Mouse (Mus musculus) E14TG2a.4 (cell line): ENCODE data around the gene Foxe3.

Experiments
- H3K27me3 ChIP-seq: 2 replicates; pipeline ENCODE4 v1.6.1; 2014; ENCODE audit warnings: low read length, control low read depth; ENCODE audit not compliant: insufficient read depth
- H3K36me3 ChIP-seq: 2 replicates; pipeline ENCODE4 v1.6.1; 2014; ENCODE audit warnings: low read length, control low read depth; ENCODE audit not compliant: insufficient read depth
- H3K4me1 ChIP-seq: replicated peaks from 2 replicates; pipeline ENCODE4 v1.6.1; 2014; ENCODE audit warnings: low read depth, low read length, control low read depth
- H3K4me3 ChIP-seq: replicated peaks from 2 replicates; pipeline ENCODE4 v1.5.1; 2014; ENCODE audit warnings: mild to moderate bottlenecking, low read length
- H3K9me3 ChIP-seq: 2 replicates; pipeline ENCODE4 v1.6.1; 2014; ENCODE audit warnings: low read length, control low read depth
- CTCF ChIP-seq: conservative IDR thresholded peaks from 2 replicates; pipeline ENCODE4 v1.5.1; 2014; ENCODE audit warnings: low read length
- NANOG ChIP-seq: IDR thresholded peaks from 2 replicates; pipeline ENCODE4 v1.6.1; 2014; ENCODE audit warnings: borderline replicate concordance, low read length, mixed read lengths
- POU5F1 ChIP-seq: IDR thresholded peaks from 2 replicates; pipeline ENCODE4 v1.6.1; 2014; ENCODE audit warnings: low read length, borderline replicate concordance

Foxe3 gene

DNA sequence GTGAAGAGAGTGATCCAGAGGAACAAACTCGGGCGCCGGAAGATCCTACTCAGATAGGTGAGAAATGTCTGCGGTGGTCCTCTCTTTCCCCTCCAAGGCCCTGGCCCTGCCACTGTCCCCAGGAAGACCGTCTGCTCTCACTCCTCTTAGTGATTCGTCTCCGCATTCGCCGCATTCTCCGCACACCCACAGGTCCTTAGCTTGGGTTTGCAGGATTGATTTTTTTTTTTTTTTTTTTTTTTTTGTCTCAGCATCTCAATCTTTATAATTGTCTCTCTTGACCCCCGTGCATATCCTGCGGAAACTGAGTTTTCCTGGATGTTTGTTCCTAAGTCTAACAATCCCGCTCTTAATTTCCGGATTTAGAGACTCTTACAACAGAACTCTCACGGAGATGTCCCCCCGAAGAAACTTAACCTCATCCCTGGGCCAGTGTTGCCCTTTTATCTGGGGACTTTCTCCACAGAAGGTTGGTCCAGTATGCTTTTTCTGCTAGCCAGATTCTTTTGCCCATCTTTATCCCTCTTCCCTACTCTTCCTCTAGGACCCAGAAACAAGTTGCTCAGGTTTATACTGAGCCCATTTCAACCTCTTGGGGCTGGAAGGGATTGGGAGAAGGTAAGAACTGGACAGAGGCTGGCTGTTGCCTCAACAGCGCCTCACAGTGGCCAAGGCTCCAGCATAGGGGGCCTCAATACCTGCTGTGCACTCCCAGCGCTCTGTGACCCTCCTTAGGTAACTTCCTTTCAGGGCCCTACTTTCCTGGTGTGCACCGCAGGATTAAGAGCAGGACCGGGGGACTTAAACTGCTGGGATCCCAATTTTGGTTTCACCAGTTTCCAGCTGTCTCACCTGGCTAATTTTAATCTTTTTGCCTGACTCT lies 16.0 kb downstream of the Foxe3 start:
- no peaks in the 10 kb centered on the region for H3K36me3 ChIP-seq
- no peaks in the 10 kb centered on the region for H3K9me3 ChIP-seq
- peak overlapping the region; percentile 79 for H3K4me3 ChIP-seq
- peaks cover 97% of the 10 kb centered on the region for H3K27me3 ChIP-seq
- H3K4me1 ChIP-seq: peaks cover 31% of the 10 kb centered on the region
- TF ChIP-seq CTCF (peak; percentile 77), NANOG (no peak)

DNA sequence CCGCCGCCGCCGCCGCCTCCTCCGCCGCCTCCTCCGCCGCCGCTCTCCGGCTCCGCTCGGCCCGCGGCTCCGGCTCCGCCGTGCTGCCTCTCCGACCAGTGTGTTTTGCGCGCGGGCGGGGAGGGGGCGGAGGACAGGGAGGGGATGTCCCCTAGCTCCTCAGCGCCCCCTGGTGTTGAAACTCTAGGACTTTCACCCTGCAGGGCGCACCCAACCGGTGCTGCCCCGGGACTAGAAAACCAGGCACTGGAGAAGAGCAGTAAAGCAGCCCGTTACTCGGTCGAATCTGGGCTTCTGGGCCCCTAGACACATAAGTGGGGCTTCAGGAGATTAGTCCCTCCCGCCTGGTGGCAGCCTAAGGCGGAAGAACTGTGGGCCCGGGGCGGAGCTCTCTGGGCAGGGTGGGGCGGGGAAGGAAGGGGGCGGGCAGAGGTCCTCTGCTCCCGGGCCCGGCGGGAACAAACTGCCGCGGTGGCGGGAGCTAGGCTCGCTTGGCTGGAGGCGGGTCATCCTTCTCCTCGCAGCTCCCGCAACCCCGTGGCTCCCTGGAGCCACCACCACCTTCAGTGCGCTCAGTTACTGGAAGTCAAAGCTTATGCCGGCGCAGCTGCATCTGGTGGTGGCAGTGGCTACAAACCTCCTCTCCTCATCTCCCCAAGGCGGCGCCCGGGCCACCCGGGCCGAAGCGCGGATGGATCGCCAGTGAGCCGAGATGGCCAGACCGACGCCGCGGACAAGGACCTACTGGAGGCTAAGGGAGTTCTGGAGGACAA lies 16.8 kb downstream of the Foxe3 start, which contains the start of gene Foxd2:
Foxd2 (minus strand) TSS at position 45 of the 773 bp plus-strand sequence.
- Histone ChIP-seq H3K4me1 (peaks cover 31% of the 10 kb centered on the region), H3K9me3 (no peaks in the 10 kb centered on the region), H3K4me3 (peak within 1 kb of the TSS; percentile 79), H3K27me3 (peaks cover 97% of the 10 kb centered on the region), H3K36me3 (no peaks in the 10 kb centered on the region)
- no peak for TF ChIP-seq NANOG
- TF ChIP-seq CTCF: peak; percentile 68

GRCm38 (mm10) chr4:114907951-114908828 lies 17.6 kb downstream of the Foxe3 start:
- Histone ChIP-seq H3K4me1 (peaks cover 28% of the 10 kb centered on the region), H3K4me3 (peak overlapping the region; percentile 79), H3K36me3 (no peaks in the 10 kb centered on the region), H3K9me3 (no peaks in the 10 kb centered on the region), H3K27me3 (peaks cover 97% of the 10 kb centered on the region)
- TF ChIP-seq POU5F1 (no peak), CTCF (no peak), NANOG (no peak)

- H3K27me3 ChIP-seq: peaks cover 97% of the 10 kb centered on the region
- peak overlapping the region; percentile 79; the same call in 1 of the 2 replicates for H3K4me3 ChIP-seq
- no peak for TF ChIP-seq POU5F1
- no peak for TF ChIP-seq CTCF
- TF ChIP-seq NANOG: no peak
- no peaks in the 10 kb centered on the region for H3K9me3 ChIP-seq
- H3K4me1 ChIP-seq: peaks cover 29% of the 10 kb centered on the region
- H3K36me3 ChIP-seq: no peaks in the 10 kb centered on the region
These were observed 18.5 kb downstream of the Foxe3 start for GRCm38 (mm10) chr4:114907056-114907917.

GRCm38 (mm10) chr4:114905969-114906680 lies 19.7 kb downstream of the Foxe3 start:
- Histone ChIP-seq H3K4me3 (no peak overlapping the region), H3K36me3 (no peaks in the 10 kb centered on the region), H3K27me3 (peaks cover 98% of the 10 kb centered on the region), H3K9me3 (no peaks in the 10 kb centered on the region), H3K4me1 (peaks cover 38% of the 10 kb centered on the region)
- TF ChIP-seq NANOG (no peak), CTCF (no peak), POU5F1 (no peak)

DNA sequence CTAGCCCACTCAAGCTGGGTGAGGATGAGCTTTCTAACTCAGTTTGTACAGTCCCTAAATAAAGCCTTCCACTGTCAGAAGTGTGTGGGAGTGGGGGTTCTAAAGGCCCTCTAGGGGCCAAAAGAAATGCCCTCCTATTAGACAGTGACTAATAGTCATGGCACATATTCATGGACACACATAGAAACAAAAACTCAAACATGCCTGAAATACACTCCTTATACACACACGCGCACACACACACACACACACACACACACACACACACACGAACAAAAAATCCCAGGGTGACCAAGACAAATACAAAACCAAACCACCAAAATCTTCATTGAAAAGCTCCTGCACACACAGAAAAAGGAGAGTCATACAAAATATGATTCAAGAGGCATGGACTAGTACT lies 20.3 kb downstream of the Foxe3 start:
- H3K4me1 ChIP-seq: peaks cover 45% of the 10 kb centered on the region
- peaks cover 98% of the 10 kb centered on the region for H3K27me3 ChIP-seq
- no peak overlapping the region for H3K4me3 ChIP-seq
- H3K36me3 ChIP-seq: no peaks in the 10 kb centered on the region
- H3K9me3 ChIP-seq: no peaks in the 10 kb centered on the region
- TF ChIP-seq POU5F1 (no peak), CTCF (no peak), NANOG (no peak)

GRCm38 (mm10) chr4:114903422-114903782 lies 22.4 kb downstream of the Foxe3 start:
- Histone ChIP-seq H3K4me3 (no peak overlapping the region), H3K9me3 (no peaks in the 10 kb centered on the region), H3K27me3 (peaks cover 99% of the 10 kb centered on the region), H3K36me3 (no peaks in the 10 kb centered on the region), H3K4me1 (peaks cover 41% of the 10 kb centered on the region)
- TF ChIP-seq NANOG: no peak
- no peak for TF ChIP-seq POU5F1
- TF ChIP-seq CTCF: no peak
